Mouse (Mus musculus) retina, postnatal 7 days (tissue): ENCODE data around the gene Snx4.

Source experiments
- DNase-seq: peaks from one replicate; pipeline ENCODE4 v3.0.0-alpha.2; 2012; ENCODE audit warnings: low read depth, low spot score

The Snx4 gene

DNA sequence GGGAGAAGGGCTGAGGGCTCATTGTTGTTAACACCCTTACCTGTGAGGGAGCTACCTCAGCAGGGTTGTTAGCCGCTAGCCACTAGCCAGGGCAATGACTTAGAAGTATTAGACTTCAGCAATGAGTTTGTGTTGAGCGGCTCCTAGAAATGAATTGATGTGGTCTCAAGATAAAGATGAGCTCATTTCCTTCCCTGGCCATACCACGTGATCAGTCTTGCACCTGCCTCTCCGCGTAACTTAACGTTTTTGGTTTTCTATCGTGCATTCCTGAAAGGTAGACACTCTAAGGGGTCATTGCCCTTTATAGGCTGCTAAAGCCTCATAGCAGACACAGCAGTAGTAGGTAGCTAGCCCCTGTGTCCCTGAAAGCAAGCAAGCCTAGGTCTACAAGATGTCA lies 92.4 kb downstream of the Snx4 start:
- no peak for DNase-seq

- DNase-seq, result no peak
Observed at GRCm38 (mm10) chr16:33344379-33344778, 93.1 kb downstream of the Snx4 start.

DNA sequence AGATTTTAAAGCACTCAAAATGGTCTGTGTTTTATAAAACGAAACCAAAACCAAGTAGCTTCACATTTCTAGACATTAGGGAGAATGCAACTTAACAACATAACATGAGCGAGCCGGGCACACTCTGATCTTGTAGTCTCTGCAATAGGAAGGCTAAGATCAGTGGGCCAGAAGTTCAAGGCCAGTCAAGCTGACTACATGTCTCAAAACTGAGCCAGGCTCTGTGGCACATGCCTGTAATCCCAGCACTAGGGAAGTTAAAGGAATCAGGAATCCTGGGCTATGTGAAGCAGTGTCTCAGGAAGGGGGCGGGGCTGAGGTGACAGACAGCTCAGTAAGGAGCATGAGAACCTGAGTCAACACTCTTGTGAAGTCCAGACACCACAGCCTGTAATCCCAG lies 93.6 kb downstream of the Snx4 start:
- no peak for DNase-seq

DNA sequence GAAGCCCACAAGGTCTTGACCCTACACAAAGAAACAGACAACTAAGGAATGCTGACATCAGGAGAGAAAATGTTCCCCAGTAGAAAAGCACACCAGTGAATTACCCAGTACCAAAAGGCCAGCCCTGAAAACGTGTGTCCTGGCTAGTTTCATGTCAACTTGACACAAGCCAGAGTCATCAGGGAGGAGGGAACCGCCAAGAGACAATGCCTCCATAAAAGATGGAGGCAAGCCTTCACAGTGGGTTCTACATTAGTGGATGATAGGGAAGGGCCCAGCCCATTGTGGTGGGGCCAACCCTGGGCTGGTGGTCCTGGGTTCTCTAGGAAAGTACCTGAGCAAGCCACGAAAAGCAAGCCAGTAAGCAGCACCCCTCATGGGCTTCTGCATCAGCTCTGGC lies 95.1 kb downstream of the Snx4 start:
- DNase-seq, result no peak

DNA sequence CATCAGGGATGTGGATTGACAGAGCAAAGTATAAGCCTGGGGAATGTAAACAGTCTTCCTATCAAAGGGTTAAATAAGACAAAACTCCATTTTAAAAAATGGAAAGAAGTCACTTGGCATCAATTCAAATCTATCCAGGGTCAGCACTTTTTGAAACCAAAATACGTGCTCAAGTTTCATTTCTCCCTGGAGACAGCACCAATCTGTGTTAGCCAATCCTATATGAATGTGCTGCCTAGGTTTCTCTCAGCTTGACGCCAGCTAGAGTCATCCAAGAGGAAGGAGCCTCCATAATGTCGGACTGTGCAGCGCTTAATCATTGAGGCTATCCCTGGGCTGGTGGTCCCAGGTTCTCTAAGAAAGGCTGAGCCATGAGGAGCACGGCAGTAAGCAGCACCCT lies 95.9 kb downstream of the Snx4 start:
- no peak for DNase-seq
